Mouse (Mus musculus) erythroblast, embryonic 14.5 days (primary cell): ENCODE measurements around the gene Arsa. TPM values are rescaled to one million over a fixed set of nuclear protein-coding genes. Genes with fewer than 3 reads are reported as not detected.
A peak's percentile ranks its signal among the peaks of the same experiment; 100 is the strongest.

Source experiments
- H3K27me3 ChIP-seq: 2 replicates; pipeline ENCODE4 v1.6.1; 2012; ENCODE audit warnings: inconsistent platforms; ENCODE audit not compliant: control insufficient read depth
- H3K36me3 ChIP-seq: 2 replicates; pipeline ENCODE4 v1.6.1; 2012; ENCODE audit warnings: mild to moderate bottlenecking, inconsistent platforms; ENCODE audit not compliant: control insufficient read depth
- H3K4me1 ChIP-seq: 2 replicates; pipeline ENCODE4 v1.6.1; 2012; ENCODE audit warnings: inconsistent platforms; ENCODE audit not compliant: control insufficient read depth
- H3K4me3 ChIP-seq: replicated peaks from 2 replicates; pipeline ENCODE3; 2012; ENCODE audit warnings: moderate library complexity, mild to moderate bottlenecking, inconsistent platforms
- H3K9me3 ChIP-seq: 2 replicates; pipeline ENCODE4 v1.6.1; 2012; ENCODE audit warnings: low read length, inconsistent platforms, mixed read lengths; ENCODE audit not compliant: control insufficient read depth
- GATA1 ChIP-seq: IDR thresholded peaks from 2 replicates; pipeline ENCODE4 v1.6.1; 2012; ENCODE audit warnings: low read length, inconsistent platforms, mixed read lengths
- TAL1 ChIP-seq: IDR thresholded peaks from 3 replicates; pipeline ENCODE4 v1.6.1; 2012; ENCODE audit warnings: low read length, inconsistent platforms, mixed read lengths
- polyA plus RNA-seq: library from polyadenylated mRNA; stranded (reverse); fragments of >175 nt; gene quantifications from 2 replicates; pipeline ENCODE4 v1.2.3, GENCODE M21; 2012

The Arsa gene
- polyA plus RNA-seq, 1 experiment = 0.59 TPM

- TF ChIP-seq GATA1 = no peak
- no peak for TF ChIP-seq TAL1
- Histone ChIP-seq H3K4me1 (no peaks in the 10 kb centered on the region), H3K27me3 (peaks cover 8% of the 10 kb centered on the region; the same call in 1 of the 2 replicates), H3K36me3 (no peaks in the 10 kb centered on the region; the same call in 1 of the 2 replicates), H3K9me3 (no peaks in the 10 kb centered on the region), H3K4me3 (no peak overlapping the region)
Measured at GRCm38 (mm10) chr15:89521951-89522350, 44.7 kb upstream of the Arsa start.

- no peaks in the 10 kb centered on the region for H3K27me3 ChIP-seq
- H3K4me1 ChIP-seq = peaks cover 25% of the 10 kb centered on the region
- no peaks in the 10 kb centered on the region for H3K9me3 ChIP-seq
- TF ChIP-seq GATA1 (no peak), TAL1 (no peak)
- no peak overlapping the region for H3K4me3 ChIP-seq
- H3K36me3 ChIP-seq = no peaks in the 10 kb centered on the region
Measured at GRCm38 (mm10) chr15:89512679-89513078, 35.5 kb upstream of the Arsa start.

- Histone ChIP-seq H3K4me1 (peaks cover 19% of the 10 kb centered on the region), H3K27me3 (no peaks in the 10 kb centered on the region), H3K9me3 (no peaks in the 10 kb centered on the region), H3K36me3 (no peaks in the 10 kb centered on the region), H3K4me3 (no peak overlapping the region)
- TF ChIP-seq GATA1 (no peak), TAL1 (no peak)
Measured at GRCm38 (mm10) chr15:89507751-89508150, 30.5 kb upstream of the Arsa start.

GRCm38 (mm10) chr15:89504838-89505237 is 27.6 kb upstream of the Arsa start:
- Histone ChIP-seq H3K4me1 (peaks cover 25% of the 10 kb centered on the region), H3K36me3 (no peaks in the 10 kb centered on the region), H3K4me3 (no peak overlapping the region), H3K9me3 (no peaks in the 10 kb centered on the region), H3K27me3 (peaks cover 9% of the 10 kb centered on the region)
- TF ChIP-seq GATA1 = no peak
- TF ChIP-seq TAL1 = no peak

DNA sequence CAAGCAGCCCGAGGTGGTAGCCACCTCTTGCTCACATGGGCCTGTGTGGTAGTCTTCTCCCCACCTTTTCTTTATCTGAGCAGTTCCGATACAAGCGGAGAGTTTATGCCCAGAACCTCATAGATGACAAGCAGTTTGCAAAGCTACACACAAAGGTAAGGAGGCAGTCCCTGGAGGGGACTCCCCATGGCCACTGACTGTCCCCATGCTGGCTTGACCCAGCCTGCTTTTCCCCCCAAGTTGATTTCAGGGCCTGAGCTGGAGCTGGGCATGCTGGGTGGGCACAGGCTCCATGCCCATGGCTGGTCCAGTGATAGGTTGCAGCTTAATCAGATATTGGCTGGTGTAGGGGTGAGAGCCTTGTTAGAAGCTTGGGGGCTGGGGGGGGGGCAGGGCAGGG is 24.1 kb upstream of the Arsa start:
- no peaks in the 10 kb centered on the region for H3K9me3 ChIP-seq
- H3K36me3 ChIP-seq = no peaks in the 10 kb centered on the region
- no peak overlapping the region for H3K4me3 ChIP-seq
- TF ChIP-seq GATA1 (no peak), TAL1 (no peak)
- H3K4me1 ChIP-seq = peaks cover 35% of the 10 kb centered on the region
- peaks cover 41% of the 10 kb centered on the region for H3K27me3 ChIP-seq

- Histone ChIP-seq H3K27me3 (peaks cover 44% of the 10 kb centered on the region), H3K36me3 (no peaks in the 10 kb centered on the region), H3K9me3 (no peaks in the 10 kb centered on the region), H3K4me3 (peak overlapping the region; percentile 65), H3K4me1 (peaks cover 35% of the 10 kb centered on the region)
- no peak for TF ChIP-seq GATA1
- no peak for TF ChIP-seq TAL1
Measured at GRCm38 (mm10) chr15:89500221-89500791, 23.1 kb upstream of the Arsa start.

GRCm38 (mm10) chr15:89499784-89500220 is 22.6 kb upstream of the Arsa start:
- H3K9me3 ChIP-seq = no peaks in the 10 kb centered on the region
- peaks cover 35% of the 10 kb centered on the region for H3K4me1 ChIP-seq
- TF ChIP-seq TAL1 (no peak), GATA1 (no peak)
- H3K36me3 ChIP-seq = no peaks in the 10 kb centered on the region
- peak overlapping the region; percentile 65 for H3K4me3 ChIP-seq
- peaks cover 44% of the 10 kb centered on the region for H3K27me3 ChIP-seq

DNA sequence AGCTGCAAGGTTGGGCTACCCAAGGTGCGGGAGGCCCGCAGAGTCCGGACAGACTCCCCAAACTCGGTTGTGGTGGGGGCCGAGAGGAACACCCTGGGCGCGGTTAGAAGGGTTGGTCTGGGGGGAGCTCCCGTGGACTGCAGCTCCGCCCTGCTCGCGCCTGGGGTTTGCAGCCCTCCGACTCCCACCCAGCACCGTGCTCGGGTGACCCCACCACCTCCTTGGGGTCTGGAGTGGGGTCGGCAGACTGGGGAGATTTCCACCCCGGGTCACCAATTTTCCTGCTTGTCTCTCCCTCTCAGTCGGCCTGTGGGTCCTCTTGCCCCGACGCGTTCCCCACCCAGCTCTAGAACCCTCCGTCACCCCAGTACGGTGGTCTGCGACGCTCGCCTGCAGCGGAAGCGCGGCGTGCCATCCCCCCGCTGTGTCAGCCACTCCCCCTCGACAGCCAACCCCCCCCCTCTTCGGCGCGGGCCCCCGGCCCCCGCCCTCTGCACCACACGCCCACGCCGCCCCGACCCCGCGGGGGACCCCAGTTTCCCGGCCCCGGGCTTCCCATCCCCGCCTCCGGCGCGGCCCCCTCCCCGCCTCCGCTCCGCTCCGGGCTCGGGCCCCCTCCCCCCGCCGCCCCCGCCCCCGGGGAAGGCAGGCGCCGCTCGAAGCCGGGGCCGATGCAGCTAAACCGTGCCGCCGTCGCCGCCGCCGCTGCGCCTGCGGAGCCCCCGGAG is 21.9 kb upstream of the Arsa start, which contains the start of gene Shank3:
Gene Shank3 (plus strand): TSS at position 663 of the 728 bp plus-strand sequence.
- H3K27me3 ChIP-seq = peaks cover 44% of the 10 kb centered on the region
- H3K9me3 ChIP-seq = no peaks in the 10 kb centered on the region
- no peaks in the 10 kb centered on the region for H3K36me3 ChIP-seq
- H3K4me3 ChIP-seq = peak within 1 kb of the TSS; percentile 65
- no peak for TF ChIP-seq GATA1
- no peak for TF ChIP-seq TAL1
- H3K4me1 ChIP-seq = peaks cover 31% of the 10 kb centered on the region

DNA sequence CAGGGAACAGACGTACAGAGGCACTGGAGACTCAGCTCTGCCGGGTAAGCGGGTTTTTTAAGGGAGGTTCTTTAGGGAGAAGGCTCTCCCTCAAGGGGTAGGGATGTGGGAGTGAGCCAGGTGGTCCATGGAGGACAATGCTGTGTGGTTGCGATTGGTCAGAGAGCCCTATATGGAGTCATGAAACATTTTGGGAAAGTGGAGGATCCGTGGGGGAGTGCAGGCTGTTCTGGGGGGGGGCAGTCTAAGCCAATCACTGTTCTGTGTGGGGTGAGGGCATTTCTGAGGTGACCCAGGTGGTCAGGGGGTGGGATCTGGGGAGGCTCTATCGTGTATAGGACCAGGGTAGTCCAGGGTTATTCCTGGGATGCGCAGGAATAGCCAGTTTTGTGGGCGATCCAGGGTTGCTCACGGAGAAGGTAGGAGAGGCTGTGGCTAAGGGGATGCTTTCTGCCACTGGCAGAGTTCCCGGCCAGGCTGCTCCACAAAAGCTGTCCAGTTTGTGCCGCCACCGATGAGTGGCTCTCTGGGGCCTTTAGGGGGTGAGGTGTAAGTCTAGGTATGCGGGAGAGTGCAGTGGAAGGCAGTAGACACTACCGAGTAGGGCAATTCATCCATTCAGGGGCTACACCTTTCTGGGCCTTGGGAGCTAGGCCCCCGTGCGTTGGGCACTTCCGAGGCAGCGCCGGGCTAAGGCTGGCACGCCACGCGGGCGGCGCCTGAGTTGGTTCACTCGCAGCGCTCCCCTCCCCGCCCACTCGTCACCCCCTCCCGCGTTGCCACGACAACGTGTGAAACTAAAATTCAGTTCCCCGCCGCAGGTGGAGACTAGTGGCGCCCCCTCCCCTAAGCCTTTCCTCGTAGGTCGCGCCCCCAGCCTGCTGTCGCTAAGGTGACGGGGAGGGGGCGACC is 21.1 kb upstream of the Arsa start:
- Histone ChIP-seq H3K9me3 (no peaks in the 10 kb centered on the region), H3K4me1 (peaks cover 31% of the 10 kb centered on the region), H3K4me3 (peak overlapping the region; percentile 53), H3K27me3 (peaks cover 44% of the 10 kb centered on the region), H3K36me3 (no peaks in the 10 kb centered on the region)
- no peak for TF ChIP-seq GATA1
- no peak for TF ChIP-seq TAL1
